In genomic region chr11:101301299-101302003, GRCm38 (mm10) we compare ENCODE assay signal across 8 mouse cellular contexts. TPM values are rescaled to one million over a fixed set of nuclear protein-coding genes. Genes with fewer than 3 reads are reported as not detected.
DNase-seq lines count a peak whose midpoint lies in the region; ATAC-seq and TF ChIP-seq lines count a peak whose summit lies in the region.

No protein-coding gene starts in this region.

- H3K4me3 ChIP-seq in layer of hippocampus, adult 2 months, result peak overlapping the region; percentile 98
- peak overlapping the region; percentile 57 for H3K4me3 ChIP-seq in embryonic facial prominence, embryonic 11.5 days (ENCODE audit: low read depth, low read length)
- H3K4me3 ChIP-seq in intestine, postnatal 0 days (ENCODE audit: low read depth, low read length), result peak overlapping the region; percentile 71
- H3K4me3 ChIP-seq in neural tube, embryonic 12.5 days, result peak overlapping the region; percentile 79

- no peak for TF ChIP-seq CTCF in layer of hippocampus, adult 2 months (conservative IDR thresholded peaks at IDR 0.05)
- TF ChIP-seq CTCF in intestine, postnatal 0 days (IDR thresholded peaks at IDR 0.05; ENCODE audit: low read depth), result no peak

- DNase-seq in layer of hippocampus, adult 2 months (ENCODE audit: low spot score in 2 of 2), result no peak
- no peak for DNase-seq in layer of hippocampus, adult 11-12 months (ENCODE audit: low spot score)
- no peak for DNase-seq in embryonic facial prominence, embryonic 11.5 days (ENCODE audit: low spot score)
- no peak for DNase-seq in cerebellum, postnatal 10 days
- no peak for DNase-seq in gastrocnemius, postnatal 4 days (ENCODE audit: low spot score in 2 of 2)
- no peak for DNase-seq in right cerebral cortex, postnatal 4 days

- peaks cover 3% of the 10 kb centered on the region; the same call in 1 of the 2 replicates for H3K4me1 ChIP-seq in embryonic facial prominence, embryonic 11.5 days (ENCODE audit: control insufficient read depth, insufficient read depth, low read length)
- H3K4me1 ChIP-seq in intestine, postnatal 0 days (replicated peaks; ENCODE audit: control insufficient read depth, insufficient read depth, low read length), result 0 out of 2 replicates have a peak, but pooled peaks cover 3% of the 10 kb centered on the region
- H3K4me1 ChIP-seq in neural tube, embryonic 12.5 days, result peaks cover 13% of the 10 kb centered on the region

- no peaks in the 10 kb centered on the region for H3K36me3 ChIP-seq in embryonic facial prominence, embryonic 11.5 days (replicated peaks; ENCODE audit: control insufficient read depth, insufficient read depth, low read depth, low read length)
- H3K36me3 ChIP-seq in intestine, postnatal 0 days (ENCODE audit: control insufficient read depth, insufficient read depth), result peaks cover 17% of the 10 kb centered on the region
- peaks cover 16% of the 10 kb centered on the region for H3K36me3 ChIP-seq in neural tube, embryonic 12.5 days

- 0 out of 2 replicates have a peak, but pooled peaks have one; percentile 18 for ATAC-seq in embryonic facial prominence, embryonic 11.5 days (replicated peaks; ENCODE audit: insufficient number of reproducible peaks, low FRiP score, low TSS enrichment, low read depth)
- ATAC-seq in intestine, postnatal 0 days, result peak; percentile 12; the same call in 1 of the 2 replicates
- 0 out of 2 replicates have a peak, but pooled peaks have one; percentile 13 for ATAC-seq in neural tube, embryonic 12.5 days (ENCODE audit: low FRiP score, low read depth)

- H3K9ac ChIP-seq in embryonic facial prominence, embryonic 11.5 days (replicated peaks; ENCODE audit: low read length), result peak overlapping the region; percentile 57
- H3K9ac ChIP-seq in intestine, postnatal 0 days (ENCODE audit: low read depth, low read length), result peak overlapping the region; percentile 72
- H3K9ac ChIP-seq in neural tube, embryonic 12.5 days, result peak overlapping the region; percentile 83

- peak overlapping the region; percentile 91 for H3K4me2 ChIP-seq in embryonic facial prominence, embryonic 11.5 days (ENCODE audit: low read depth, low read length)
- H3K4me2 ChIP-seq in intestine, postnatal 0 days (replicated peaks; ENCODE audit: low read depth), result peak overlapping the region; percentile 94
- peak overlapping the region; percentile 97 for H3K4me2 ChIP-seq in neural tube, embryonic 12.5 days (replicated peaks)

- peak overlapping the region; percentile 82 for H3K27ac ChIP-seq in layer of hippocampus, adult 2 months
- no peak overlapping the region for H3K27ac ChIP-seq in embryonic facial prominence, embryonic 11.5 days (replicated peaks; ENCODE audit: low read depth, low read length)
- peak overlapping the region; percentile 54 for H3K27ac ChIP-seq in intestine, postnatal 0 days (ENCODE audit: low read depth, low read length)
- H3K27ac ChIP-seq in neural tube, embryonic 12.5 days, result no peak overlapping the region

- no peaks in the 10 kb centered on the region for H3K27me3 ChIP-seq in embryonic facial prominence, embryonic 11.5 days (ENCODE audit: control insufficient read depth, insufficient read depth, low read length)
- no peaks in the 10 kb centered on the region for H3K27me3 ChIP-seq in intestine, postnatal 0 days (replicated peaks; ENCODE audit: control insufficient read depth, insufficient read depth, low read length)
- no peaks in the 10 kb centered on the region for H3K27me3 ChIP-seq in neural tube, embryonic 12.5 days (replicated peaks)

- H3K9me3 ChIP-seq in embryonic facial prominence, embryonic 11.5 days (replicated peaks; ENCODE audit: control insufficient read depth, low read length), result no peaks in the 10 kb centered on the region
- H3K9me3 ChIP-seq in intestine, postnatal 0 days (ENCODE audit: control insufficient read depth), result no peaks in the 10 kb centered on the region
- no peaks in the 10 kb centered on the region for H3K9me3 ChIP-seq in neural tube, embryonic 12.5 days

- 14% methylated on average over 26 of the region's 26 CpGs for WGBS in embryonic facial prominence, embryonic 11.5 days
- WGBS in intestine, postnatal 0 days, result 11% methylated on average over 26 of the region's 26 CpGs
- WGBS in neural tube, embryonic 12.5 days, result 15% methylated on average over 26 of the region's 26 CpGs

RNA-seq across cellular contexts. Expression of gene Becn1, which starts 0.6 kb away (rescaled TPM):
- 100 to 1,000 TPM; 219 to 223 TPM for total RNA-seq in layer of hippocampus, adult 2 months (2021)
- 158 and 160 TPM in 2 replicates for polyA plus RNA-seq in embryonic facial prominence, embryonic 11.5 days (2014; fragmentation: Nextera tagmentation; extraction: Ambion mirVana)
- polyA plus RNA-seq in intestine, postnatal 0 days (2015; fragmentation: Nextera tagmentation; extraction: Ambion mirVana), result 117 and 124 TPM in 2 replicates
- polyA plus RNA-seq in neural tube, embryonic 12.5 days (2016; fragmentation: Nextera tagmentation; extraction: Ambion mirVana), result 168 and 174 TPM in 2 replicates
- total RNA-seq in gastrocnemius, postnatal 4 days (2021), result 10 to 100 TPM; 82.5 to 86.9 TPM

RNA-seq across cellular contexts. Expression of gene Psme3, which starts 14.6 kb away (rescaled TPM):
- 100 to 1,000 TPM; 121 TPM for total RNA-seq in layer of hippocampus, adult 2 months (2021)
- 150 and 154 TPM in 2 replicates for polyA plus RNA-seq in embryonic facial prominence, embryonic 11.5 days (2014; fragmentation: Nextera tagmentation; extraction: Ambion mirVana)
- 59.5 and 60.2 TPM in 2 replicates for polyA plus RNA-seq in intestine, postnatal 0 days (2015; fragmentation: Nextera tagmentation; extraction: Ambion mirVana)
- 155 and 168 TPM in 2 replicates for polyA plus RNA-seq in neural tube, embryonic 12.5 days (2016; fragmentation: Nextera tagmentation; extraction: Ambion mirVana)
- 10 to 100 TPM; 62.6 to 84.7 TPM for total RNA-seq in gastrocnemius, postnatal 4 days (2021)

RNA-seq across cellular contexts. Expression of gene Coa3, which starts 22.5 kb away (rescaled TPM):
- 100 to 1,000 TPM in 1 of 2 experiments, 10 to 100 TPM in 1; 95.5 to 108 TPM for total RNA-seq in layer of hippocampus, adult 2 months (2021)
- 193 and 212 TPM in 2 replicates for polyA plus RNA-seq in embryonic facial prominence, embryonic 11.5 days (2014; fragmentation: Nextera tagmentation; extraction: Ambion mirVana)
- 255 and 276 TPM in 2 replicates for polyA plus RNA-seq in intestine, postnatal 0 days (2015; fragmentation: Nextera tagmentation; extraction: Ambion mirVana)
- 201 and 213 TPM in 2 replicates for polyA plus RNA-seq in neural tube, embryonic 12.5 days (2016; fragmentation: Nextera tagmentation; extraction: Ambion mirVana)
- 10 to 100 TPM; 59.8 to 71.2 TPM for total RNA-seq in gastrocnemius, postnatal 4 days (2021)

RNA-seq across cellular contexts. Expression of gene Cntd1, which starts 22.6 kb away (rescaled TPM):
- total RNA-seq in layer of hippocampus, adult 2 months (2021), result under 1 TPM; 0.29 to 0.56 TPM
- 1.6 and 1.8 TPM in 2 replicates for polyA plus RNA-seq in embryonic facial prominence, embryonic 11.5 days (2014; fragmentation: Nextera tagmentation; extraction: Ambion mirVana)
- 0.26 and 0.47 TPM in 2 replicates for polyA plus RNA-seq in intestine, postnatal 0 days (2015; fragmentation: Nextera tagmentation; extraction: Ambion mirVana)
- polyA plus RNA-seq in neural tube, embryonic 12.5 days (2016; fragmentation: Nextera tagmentation; extraction: Ambion mirVana), result 1.1 and 1.3 TPM in 2 replicates
- under 1 TPM; 0.32 to 0.39 TPM for total RNA-seq in gastrocnemius, postnatal 4 days (2021)

RNA-seq across cellular contexts. Expression of gene Aoc2, which starts 23.4 kb away (rescaled TPM):
- total RNA-seq in layer of hippocampus, adult 2 months (2021), result 1 to 10 TPM; 6.8 to 7.5 TPM
- 1.2 TPM in 2 replicates for polyA plus RNA-seq in embryonic facial prominence, embryonic 11.5 days (2014; fragmentation: Nextera tagmentation; extraction: Ambion mirVana)
- 0.34 and 0.41 TPM in 2 replicates for polyA plus RNA-seq in intestine, postnatal 0 days (2015; fragmentation: Nextera tagmentation; extraction: Ambion mirVana)
- polyA plus RNA-seq in neural tube, embryonic 12.5 days (2016; fragmentation: Nextera tagmentation; extraction: Ambion mirVana), result 2.5 and 3.0 TPM in 2 replicates
- 1 to 10 TPM; 2.8 to 3.0 TPM for total RNA-seq in gastrocnemius, postnatal 4 days (2021)

Comparison
In these comparisons a context has a peak if more than half of its experiments do, and no peak if none do; other contexts are left out.
1. H3K27ac ChIP-seq: peak in layer of hippocampus, adult 2 months (single experiment) and intestine, postnatal 0 days (single experiment); none in embryonic facial prominence, embryonic 11.5 days (single experiment) and neural tube, embryonic 12.5 days (single experiment).
2. Peak in every context shown above with its lines, with median percentiles within 50 percentile points of each other: H3K4me3 ChIP-seq, ATAC-seq, H3K4me2 ChIP-seq and H3K9ac ChIP-seq.